Mouse (Mus musculus) layer of hippocampus, adult 9-11 months (tissue): ENCODE results near the gene Itgb8.
A peak's percentile ranks its signal among the peaks of the same experiment; 100 is the strongest.

Experiments used
- DNase-seq: peaks from one replicate; pipeline ENCODE4 v3.0.0; 2022

Gene Itgb8

DNA sequence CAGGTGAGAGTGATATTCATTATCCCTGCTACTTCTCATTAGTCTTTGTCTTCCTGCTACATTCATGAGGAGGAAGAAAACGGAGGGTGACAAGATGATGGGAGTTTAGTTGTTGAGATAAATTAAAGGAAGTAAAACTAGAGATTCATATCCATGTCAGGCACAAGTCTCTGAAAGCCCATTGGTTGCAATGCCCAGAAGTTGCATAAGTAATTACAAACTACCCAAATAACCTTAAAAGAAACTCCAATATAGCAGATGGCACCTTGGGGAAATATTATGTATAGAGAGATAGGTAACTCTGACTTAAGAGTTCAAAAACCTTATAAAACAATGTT lies 31.2 kb downstream of the Itgb8 start:
- no peak for DNase-seq

DNA sequence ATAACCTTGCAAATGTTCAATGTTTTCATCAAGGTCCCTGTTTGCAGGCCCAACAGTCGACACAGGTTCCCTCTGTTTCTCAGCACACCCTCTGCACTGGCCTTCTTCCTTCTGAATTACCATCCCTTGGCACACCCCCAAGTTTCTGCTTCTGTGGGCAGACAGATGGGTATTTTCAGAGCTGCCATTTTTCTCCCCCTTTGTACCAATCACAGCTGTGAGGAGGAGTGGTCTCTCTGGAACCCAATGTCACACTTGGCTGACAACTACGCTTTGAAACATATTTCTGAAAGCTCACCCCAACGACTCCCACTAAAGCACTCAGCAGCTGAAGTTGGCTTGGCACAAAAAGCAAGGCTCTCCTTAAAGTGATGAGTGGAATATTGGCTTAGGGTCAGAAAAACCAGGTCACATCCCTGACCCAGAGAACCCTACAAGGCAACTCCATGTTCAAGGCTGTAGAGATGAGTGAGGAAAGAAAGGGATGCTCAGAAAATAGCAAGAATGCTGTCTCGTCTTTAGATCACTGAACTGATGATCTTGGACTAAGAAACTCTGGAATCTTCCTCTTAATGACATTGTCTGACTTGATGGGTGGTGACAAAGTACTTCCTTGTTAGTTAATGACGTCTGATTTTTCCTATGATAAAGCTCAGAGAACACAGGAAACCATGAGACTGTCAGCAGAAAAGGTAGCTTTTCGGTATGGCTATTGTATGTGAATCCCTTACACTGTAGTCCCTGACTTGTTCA lies 31.7 kb downstream of the Itgb8 start:
- DNase-seq: peak; percentile 68

DNA sequence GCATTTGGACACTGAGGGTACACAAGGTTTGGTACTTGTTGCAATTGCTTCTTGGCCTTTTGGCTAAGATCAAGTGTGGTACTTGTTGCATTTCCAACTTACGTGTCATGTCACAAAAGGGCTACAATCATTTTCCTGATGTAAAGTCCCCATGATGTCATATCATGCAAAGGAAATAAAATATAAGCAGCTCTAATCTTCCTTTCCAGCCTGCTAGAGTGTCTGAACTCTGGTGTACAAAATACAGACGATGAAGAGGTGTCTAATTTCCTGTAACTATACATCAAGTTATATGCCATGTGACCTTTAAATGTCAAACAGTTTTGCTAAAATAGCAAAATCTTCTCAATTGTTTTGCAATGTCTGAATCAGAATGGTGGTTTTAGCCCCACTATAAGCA lies 34.2 kb downstream of the Itgb8 start:
- DNase-seq: no peak

DNA sequence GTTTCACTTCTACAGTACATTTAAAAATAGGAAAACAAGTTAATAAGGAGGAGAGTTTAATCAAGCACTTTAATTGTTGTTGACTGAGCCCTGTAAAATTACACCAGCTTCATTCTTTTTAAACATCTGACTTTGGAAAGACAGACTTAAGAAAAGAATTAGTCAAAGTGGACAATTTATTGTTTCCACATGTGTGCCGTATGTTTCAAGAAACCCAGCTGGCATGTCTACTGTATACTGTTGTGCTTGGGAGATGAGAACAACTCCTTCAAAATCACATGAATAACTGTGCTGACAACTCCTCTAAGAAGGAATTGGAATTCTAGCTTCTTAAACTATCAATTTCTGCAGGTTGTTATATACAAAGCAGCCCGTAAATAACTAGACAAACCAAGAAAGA lies 35.8 kb downstream of the Itgb8 start:
- DNase-seq: no peak

DNA sequence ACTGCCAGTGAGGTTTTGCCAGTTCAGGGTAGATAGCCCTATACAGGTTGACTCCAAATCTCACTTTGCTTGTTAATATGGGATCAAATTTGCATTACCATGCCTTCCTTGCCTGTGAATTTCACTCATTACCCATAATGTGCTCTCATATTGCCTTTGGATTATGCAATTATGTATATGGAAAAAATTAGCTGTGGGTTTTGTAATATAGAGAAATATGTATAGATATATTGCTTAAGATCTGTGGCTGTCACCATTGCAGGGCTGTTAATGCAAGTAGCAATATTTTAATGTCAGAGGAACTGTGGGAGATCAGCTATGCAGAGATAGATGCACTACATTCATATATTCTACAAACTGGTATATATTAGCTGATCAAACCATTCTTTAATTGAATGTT lies 43.5 kb downstream of the Itgb8 start:
- DNase-seq: no peak

DNA sequence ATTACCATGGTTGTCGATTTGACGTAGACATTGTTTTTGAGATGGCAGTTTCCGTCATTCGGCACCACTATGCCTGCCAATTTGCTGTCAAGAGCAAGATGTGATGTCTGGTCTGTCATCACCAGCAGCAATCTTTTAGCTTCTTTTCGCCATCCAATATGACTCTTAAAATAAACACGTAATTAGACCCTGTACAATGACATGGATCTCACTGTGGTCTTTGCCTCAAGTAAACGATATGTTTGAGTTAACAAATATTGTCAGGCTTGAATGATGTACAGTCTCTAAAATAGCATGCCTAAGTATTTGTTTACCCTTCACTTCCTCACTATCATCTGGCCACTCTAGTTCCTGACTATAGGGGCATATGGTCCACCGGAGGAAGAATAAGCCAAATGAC lies 48.8 kb downstream of the Itgb8 start:
- DNase-seq: no peak

DNA sequence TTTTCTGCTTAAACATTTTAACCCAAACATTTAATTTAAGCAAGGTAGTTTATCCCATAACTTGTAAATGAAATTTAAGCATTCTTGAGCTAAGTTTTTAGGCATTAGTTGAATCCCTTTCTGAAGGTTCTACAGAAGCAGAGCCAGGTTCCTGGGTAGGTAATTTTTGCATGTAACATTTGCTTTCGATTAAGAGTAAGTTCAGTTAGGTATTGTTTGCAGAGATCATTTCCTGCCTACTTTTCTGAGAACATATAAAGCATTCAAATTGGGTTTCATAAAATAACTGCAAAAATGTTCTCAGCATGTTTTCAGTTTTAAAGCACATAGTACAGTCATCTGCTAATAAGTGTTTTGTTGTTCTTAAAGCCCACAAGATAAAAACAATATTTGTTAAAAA lies 53.2 kb downstream of the Itgb8 start:
- no peak for DNase-seq

DNA sequence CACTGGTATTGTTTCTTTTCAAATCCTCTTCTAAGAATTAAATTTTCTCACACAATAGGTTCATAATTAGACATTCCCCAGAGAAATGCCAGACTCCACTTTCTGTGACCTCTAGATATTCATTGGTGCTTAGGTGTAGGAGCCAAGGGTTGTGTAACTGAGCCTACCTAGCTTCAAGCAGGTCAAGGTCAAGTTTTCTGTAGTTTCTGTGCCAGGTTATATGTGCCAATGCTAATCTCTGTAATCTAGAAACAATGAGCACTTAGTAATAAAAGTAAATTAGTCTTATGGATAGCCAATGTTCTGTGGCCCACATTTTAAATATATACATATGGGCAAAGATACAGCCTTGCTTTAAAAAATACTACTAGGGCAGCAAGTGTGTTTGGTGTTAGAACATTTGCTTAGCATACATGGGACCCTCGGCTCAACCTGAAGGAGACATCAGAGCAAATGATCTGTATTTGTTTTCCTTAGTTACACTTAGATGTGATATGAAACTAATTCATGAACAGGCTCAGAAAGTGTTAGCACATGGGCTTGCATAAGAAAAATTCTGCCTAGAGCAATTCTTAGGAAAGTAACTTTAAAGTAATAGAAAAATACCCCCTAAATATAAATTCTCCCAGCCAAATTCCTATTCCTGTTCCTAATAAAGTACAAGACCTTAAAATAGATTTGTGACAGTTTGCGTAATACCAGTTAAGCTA lies 56.2 kb downstream of the Itgb8 start:
- no peak for DNase-seq

DNA sequence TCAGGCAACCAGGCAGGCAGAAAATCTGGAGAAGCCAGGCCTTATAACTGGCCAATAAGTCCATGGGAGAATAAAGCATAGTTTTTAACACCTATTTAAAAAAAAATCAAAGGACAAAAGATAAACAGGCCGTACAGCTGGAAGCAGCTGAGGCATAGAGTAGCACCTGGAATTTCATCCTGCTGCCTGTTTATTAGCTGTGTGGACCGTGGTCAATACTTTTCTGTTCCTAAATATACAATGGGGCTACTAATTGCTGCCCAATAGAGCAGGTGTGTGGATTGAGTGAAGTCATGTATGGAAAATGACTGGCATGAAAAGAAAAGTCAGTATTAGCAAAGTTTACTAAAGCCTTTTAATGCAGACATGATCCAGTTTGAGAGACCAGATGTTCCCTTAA lies 62.6 kb downstream of the Itgb8 start:
- no peak for DNase-seq

DNA sequence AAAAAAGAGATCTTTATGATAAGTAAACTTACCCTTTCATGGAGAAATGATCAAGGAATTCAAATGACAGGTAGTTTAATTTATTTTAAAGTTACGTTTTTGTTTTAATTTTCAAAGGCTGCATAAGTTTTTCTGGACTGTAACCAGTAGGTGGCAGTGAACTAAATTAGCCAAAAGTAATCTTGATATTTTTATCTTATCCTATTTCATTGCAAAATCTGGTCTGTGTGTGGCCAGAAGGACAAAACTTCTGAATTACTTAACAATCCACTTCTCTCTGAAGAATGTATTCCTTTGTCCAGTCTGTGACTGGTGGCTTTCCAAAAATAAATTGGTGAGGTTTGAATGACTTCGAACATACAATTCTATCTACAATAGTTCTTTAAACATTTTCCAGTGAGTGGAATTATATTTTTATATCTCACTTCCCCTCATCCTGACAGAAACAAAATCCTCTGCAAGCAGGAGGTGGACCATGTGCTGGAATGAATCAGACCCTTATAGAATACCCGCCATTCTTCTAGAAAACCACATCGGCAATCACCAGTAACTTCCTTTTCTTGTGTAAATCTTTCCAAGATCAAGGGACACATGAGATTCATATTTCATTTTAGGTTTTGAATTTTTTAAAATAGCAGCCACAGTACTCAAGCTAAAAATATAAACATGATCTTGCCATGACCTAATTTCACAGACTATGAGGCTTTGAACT lies 68.6 kb downstream of the Itgb8 start:
- DNase-seq: no peak

DNA sequence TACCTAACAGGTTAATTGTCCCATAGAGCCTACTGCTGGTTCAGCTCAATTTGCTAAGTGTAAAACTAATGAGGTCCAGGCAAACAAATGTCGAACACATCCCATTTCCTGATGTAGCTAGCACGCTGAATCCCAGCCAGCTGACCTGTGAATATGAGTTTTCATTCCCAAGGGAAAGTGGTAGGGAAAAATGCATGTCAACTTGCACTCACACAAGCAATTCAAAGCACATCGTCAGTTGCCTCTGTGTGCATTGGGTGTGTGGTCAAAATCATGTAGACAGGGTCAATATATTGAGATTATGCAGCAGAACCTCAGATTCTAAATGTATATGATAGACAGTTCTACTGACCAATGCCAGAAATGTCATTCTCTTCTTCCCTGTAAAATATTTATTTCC lies 69.5 kb downstream of the Itgb8 start:
- DNase-seq: no peak

DNA sequence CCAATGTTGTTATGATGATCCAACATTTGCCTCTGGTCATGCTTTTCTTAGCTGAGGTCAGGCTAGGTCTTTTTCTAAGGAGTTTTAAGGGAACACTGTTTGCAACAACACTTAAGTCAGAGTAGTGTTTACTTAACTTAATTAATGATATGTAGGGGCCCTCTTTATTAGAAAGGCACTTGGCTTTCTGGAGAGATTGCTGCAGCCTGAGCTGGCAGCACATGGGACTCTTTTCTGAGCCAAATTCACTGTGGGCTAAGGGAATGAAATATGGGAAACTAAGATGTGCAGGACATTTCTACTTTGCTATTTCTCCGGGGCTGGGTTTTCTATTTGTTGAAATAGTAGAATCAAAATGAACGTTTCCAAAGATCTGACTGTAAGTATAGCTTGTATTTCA lies 73.5 kb downstream of the Itgb8 start:
- no peak for DNase-seq

DNA sequence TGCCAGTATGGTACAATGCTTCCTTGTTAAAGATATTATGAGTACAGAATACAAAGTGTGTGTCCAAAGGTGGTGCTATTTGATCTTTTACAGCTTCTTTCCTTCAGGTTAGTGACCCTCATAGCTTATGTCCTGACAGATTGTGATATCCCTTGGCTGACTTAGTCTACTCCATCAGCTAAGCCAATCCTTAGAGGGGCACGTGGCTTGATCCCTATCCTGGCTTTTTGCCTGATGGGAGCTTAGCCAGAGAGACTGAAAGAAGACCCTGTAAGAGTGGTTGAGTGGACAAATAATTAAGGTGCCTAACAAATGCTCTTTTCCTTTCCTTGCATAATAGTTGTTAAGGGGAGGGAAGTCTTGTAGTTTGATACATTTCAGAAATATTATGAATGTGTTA lies 73.9 kb downstream of the Itgb8 start:
- no peak for DNase-seq

DNA sequence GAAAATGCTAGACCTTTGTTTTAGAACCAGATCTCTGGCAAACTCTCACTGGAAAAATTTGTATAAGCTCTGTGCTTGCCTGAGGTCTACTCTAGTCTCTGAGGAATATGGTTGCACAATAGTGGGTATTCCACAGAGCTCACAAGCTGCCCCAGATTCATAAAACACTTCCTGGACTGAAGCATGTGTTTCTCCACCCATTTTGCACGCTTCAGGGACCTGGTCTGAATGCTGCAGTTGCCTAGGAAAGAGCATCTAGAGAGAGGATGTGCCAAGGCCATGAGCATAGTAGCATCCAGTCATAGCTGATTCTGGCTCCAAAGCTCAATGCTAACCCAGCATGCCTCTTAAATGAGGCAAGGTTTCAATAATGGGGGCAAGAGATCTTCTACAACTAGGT lies 74.4 kb downstream of the Itgb8 start:
- peak; percentile 30 for DNase-seq

DNA sequence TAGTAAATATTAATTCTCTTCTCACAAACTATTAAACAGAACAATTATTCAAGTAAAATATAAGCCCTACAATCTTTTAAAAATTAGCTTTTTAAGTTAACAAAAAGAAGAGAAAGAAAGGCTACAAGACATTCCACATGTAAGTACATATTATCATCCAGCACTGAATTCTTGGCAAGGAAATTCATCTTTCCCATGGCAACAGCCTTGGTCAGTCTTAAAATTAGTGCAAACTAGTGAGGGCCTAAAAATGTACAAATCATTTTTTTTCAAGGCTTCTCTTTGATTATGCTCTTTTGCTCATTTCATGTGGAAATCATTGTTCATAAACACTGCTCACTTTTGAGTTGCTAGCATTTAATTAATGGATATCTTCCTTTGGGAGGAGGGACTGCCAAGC lies 77.8 kb downstream of the Itgb8 start:
- no peak for DNase-seq

DNA sequence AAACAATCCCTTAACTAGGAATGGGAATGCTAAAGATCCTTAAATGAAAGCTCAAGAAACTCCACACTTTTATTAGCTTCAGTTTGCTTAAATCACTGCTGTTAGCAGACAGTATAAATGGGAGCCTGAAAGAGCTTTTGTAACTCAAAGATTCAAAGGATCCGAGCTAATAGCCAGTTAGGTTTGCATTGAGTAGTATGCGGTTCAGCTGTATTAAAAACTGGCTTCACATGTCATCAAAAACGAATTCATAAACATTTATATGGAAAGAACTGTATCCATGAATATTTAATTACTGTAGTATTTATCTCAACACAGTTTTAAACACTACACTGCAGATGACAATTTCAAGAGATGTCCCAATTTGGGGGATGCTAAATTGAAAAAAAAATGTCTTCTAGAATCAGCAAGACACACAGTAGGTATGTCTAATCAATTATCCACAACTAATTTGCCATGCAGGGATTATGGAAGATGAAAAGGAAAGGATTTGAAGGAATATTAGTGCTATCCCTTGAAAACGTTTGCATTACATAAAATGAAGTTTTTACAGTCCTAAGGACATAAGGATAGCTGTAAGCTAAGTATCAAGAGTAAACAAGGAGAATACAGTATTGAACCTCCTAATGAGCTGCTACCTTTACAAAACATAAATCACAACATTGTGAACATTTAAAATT lies 79.2 kb downstream of the Itgb8 start:
- no peak for DNase-seq

DNA sequence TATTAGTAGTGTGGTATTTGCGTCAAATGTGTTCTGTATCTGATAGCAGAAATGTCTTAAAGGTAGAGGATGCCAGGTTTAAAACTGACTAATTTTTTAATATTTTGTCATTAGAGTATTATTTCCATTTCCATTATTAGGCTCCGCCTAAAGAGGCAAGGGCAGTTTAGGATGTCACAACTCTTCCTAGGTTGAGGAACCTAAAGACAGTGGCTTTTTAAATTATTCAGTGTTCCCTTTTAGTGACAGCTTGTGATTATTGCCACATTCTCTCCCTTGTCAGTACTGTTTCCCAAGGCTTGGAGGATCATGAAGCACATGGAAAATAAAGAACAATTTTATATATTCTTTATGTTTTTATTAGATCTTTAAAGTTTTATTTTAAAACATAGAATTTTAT lies 80.9 kb downstream of the Itgb8 start:
- no peak for DNase-seq

DNA sequence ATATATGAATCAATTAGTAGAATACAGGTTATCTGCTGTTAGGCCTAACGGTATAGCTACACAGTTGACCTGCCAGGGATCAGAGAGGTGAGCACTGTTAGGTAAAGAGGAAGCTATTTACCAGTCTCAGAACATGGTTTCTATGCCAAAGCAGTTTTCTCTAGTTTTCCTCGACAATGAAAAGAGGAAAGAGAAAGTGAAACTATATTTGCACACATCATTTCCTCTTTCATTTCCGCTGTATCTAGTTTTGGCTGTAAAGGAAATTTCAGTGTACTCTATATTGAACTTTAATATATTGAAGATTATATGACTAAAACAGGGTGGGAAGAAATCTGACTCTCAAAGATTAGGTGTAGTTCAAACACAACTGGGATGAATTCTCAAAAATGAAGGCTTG lies 81.5 kb downstream of the Itgb8 start:
- DNase-seq: no peak

DNA sequence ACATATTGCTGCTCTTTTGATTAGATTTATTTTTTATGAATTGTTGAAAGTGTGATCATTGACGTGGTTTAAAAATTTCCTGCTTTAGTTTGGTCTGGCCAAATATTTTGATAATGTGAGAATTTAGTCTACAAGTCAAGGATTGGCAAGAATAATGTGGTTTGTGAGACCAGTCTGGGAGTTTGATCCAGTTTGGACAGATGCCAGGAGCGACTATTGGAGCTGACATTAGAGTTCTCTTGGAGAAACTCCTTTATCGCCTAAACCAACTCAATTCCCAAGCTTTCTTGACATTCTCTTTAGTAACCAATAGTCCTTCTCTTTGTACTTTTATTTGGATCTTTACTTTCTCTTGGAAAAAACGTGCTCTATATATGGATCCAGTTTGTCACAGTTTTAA lies 83.0 kb downstream of the Itgb8 start:
- DNase-seq: no peak

DNA sequence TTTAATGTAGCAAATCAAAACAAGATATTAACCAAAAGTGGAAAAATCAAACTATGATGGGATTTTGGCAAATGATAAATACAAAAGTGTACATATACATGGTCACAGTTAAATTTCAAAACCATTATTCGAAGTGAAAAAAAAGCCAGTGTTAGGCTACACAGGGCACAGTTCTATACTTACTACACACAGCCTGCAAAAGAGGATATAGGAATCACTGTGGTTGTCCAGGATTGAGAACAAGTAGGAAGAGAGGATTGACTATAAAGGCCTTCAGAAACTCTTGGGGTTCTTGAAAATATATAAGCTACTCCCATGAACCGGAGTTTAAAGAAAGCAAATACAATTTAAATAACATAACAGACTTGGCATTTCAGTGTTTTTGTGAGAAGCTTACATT lies 87.6 kb downstream of the Itgb8 start:
- DNase-seq: no peak

DNA sequence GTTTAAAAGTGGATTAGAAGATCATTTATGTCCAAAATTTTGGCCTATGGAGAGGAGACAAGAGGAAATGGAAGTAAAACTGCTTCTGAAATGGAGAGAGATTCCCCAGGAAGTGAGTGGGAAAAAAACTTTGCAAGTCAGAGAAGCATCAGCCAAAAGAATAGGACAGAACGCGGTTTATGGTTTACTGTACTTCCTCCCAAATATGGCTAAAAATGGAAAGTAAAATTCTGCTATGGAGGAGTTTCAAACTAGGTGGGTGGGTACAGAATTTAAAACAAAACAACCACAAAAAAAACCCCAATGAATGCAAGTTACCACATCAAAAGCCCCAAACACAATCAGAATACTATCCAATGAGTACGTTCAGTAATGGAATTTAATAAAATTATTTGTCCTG lies 90.8 kb downstream of the Itgb8 start:
- no peak for DNase-seq

DNA sequence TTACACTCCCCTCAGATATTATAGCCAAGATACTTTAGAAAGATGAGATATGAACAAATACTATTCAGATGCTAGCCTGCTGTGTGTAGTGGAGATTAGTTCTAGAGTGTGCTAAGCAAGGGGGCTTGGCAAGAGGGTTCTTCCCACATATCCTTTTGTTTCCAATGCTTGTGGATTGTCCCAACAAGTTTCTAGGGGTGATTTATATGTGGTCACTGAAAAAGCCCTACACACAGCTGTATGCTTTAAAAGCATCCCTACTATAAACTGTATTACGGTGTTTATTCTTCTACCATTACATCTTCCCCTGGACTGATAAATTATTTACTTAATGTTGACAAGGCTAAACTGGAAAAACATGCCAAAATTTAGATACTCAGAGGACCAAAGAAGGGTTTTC lies 92.6 kb downstream of the Itgb8 start:
- no peak for DNase-seq

DNA sequence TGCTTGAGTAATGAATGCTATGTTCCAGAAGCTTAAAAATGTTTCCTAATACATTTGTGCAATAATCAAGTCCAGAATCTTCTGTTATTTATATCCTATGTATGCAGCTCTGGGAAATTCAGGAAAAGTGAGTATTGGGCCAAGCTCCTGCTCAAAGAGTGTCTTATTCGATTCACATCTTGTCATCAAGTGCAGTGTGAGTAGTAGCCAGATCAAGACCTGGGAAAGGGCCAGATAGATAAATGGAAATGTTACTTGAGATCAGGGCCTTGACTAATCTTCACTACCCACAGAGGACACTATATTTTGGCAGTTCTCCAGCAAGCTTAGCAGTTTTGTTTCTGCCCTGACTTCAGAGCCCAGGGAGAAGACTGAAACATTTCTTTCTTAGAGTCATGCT lies 100.7 kb downstream of the Itgb8 start:
- no peak for DNase-seq
